Mouse (Mus musculus) megakaryocyte, embryonic 14.5 days (primary cell): ENCODE measurements around the gene Zcchc24.

Experiments used
- FLI1 ChIP-seq: IDR thresholded peaks from 2 replicates; pipeline ENCODE4 v1.6.1; 2012; ENCODE audit warnings: low read length, inconsistent platforms, mixed read lengths
- GATA1 ChIP-seq: IDR thresholded peaks from 3 replicates; pipeline ENCODE4 v1.6.1; 2012; ENCODE audit warnings: mixed read lengths, low read length, inconsistent platforms, borderline replicate concordance

DNA sequence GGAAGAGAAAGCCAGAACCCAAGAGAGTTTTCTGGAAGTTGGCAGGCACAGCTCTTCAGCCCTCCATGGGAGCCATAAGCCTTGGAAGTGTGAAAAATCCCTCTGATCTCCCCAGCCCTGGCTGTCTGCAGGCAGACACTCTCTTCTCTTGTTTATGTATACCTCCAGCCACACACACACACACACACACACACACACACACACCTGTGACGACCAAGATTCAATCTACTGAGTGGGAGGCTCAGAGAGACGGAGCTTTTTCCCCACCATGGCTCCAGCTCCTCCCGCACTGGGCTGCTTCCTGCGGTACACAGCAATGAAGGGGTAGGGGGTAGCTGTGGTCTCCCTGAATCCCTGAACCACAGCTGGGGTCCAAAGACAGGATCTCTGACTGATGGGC is 2.4 kb downstream of the Zcchc24 start:
- no peak for TF ChIP-seq GATA1
- TF ChIP-seq FLI1 = no peak
